19 mouse cellular contexts compared by ENCODE assay signal in genomic region chr4:132051321-132052275, GRCm38 (mm10). TPM values are rescaled to one million over a fixed set of nuclear protein-coding genes. Genes with fewer than 3 reads are reported as not detected.
DNase-seq lines count a peak whose midpoint lies in the region; ATAC-seq lines count a peak whose summit lies in the region.
"Had no signal": no experiment of that assay in that cellular context is flagged by ENCODE, and none has a peak within 500 bp of the region (broad histone marks: within the 10 kb centered on the region; RNA-seq: fewer than 3 reads in every experiment).

No protein-coding gene starts in this region.

- H3K4me1 ChIP-seq in erythroblast, embryonic 14.5 days (ENCODE audit: control insufficient read depth) = peaks cover 87% of the 10 kb centered on the region
- peaks cover 81% of the 10 kb centered on the region for H3K4me1 ChIP-seq in liver, embryonic 13.5 days (replicated peaks)
- H3K4me1 ChIP-seq in neural tube, embryonic 12.5 days = peaks cover 23% of the 10 kb centered on the region

- H3K27ac ChIP-seq in liver, embryonic 13.5 days = peak overlapping the region; percentile 34; the same call in 1 of the 2 replicates
- no peak overlapping the region for H3K27ac ChIP-seq in neural tube, embryonic 12.5 days
- H3K27ac ChIP-seq: embryonic facial prominence, embryonic 12.5 days; limb, embryonic 15.5 days had no signal

- H3K9me3 ChIP-seq in erythroblast, embryonic 14.5 days (ENCODE audit: control insufficient read depth, low read length) = no peaks in the 10 kb centered on the region
- no peaks in the 10 kb centered on the region for H3K9me3 ChIP-seq in liver, embryonic 13.5 days (replicated peaks)
- no peaks in the 10 kb centered on the region for H3K9me3 ChIP-seq in neural tube, embryonic 12.5 days
- H3K9me3 ChIP-seq: embryonic facial prominence, embryonic 12.5 days; limb, embryonic 15.5 days had no signal

- no peak for ATAC-seq in erythroblast, adult 5-6 weeks (replicated peaks; ENCODE audit: low FRiP score, poor library complexity, severe bottlenecking)
- ATAC-seq in liver, embryonic 13.5 days (ENCODE audit: low read depth) = no peak
- ATAC-seq in neural tube, embryonic 12.5 days (ENCODE audit: low FRiP score, low read depth) = no peak
- ATAC-seq: inflammation-experienced regulatory T-cells, adult 6 months; lung, postnatal 0 days had no signal

- peak overlapping the region; percentile 5; the same call in 1 of the 2 replicates for H3K4me2 ChIP-seq in liver, embryonic 13.5 days
- 0 out of 2 replicates have a peak overlapping the region, but pooled peaks have one; percentile 5 for H3K4me2 ChIP-seq in neural tube, embryonic 12.5 days (replicated peaks)
- H3K4me2 ChIP-seq: embryonic facial prominence, embryonic 12.5 days; limb, embryonic 15.5 days had no signal

- H3K9ac ChIP-seq in liver, embryonic 13.5 days = 0 out of 2 replicates have a peak overlapping the region, but pooled peaks have one; percentile 17
- H3K9ac ChIP-seq in neural tube, embryonic 12.5 days = no peak overlapping the region
- H3K9ac ChIP-seq: embryonic facial prominence, embryonic 12.5 days; limb, embryonic 15.5 days had no signal

- DNase-seq in liver, embryonic 13.5 days = no peak
- no peak for DNase-seq in liver
- no peak for DNase-seq in neural tube, embryonic 10.5 days (ENCODE audit: extremely low spot score, low spot score)
- DNase-seq in spleen, postnatal 36 days (ENCODE audit: low spot score in 2 of 2) = no peak
- DNase-seq in B cell, adult 2 months = no peak
- DNase-seq: adrenal gland, adult 2 months; cerebellum, postnatal 25 days; gastrocnemius, postnatal 14 days; heart, postnatal 14 days; kidney, adult 9 months had no signal

- H3K4me3 ChIP-seq in erythroblast, embryonic 14.5 days (replicated peaks) = peak overlapping the region; percentile 20
- no peak overlapping the region for H3K4me3 ChIP-seq in liver, embryonic 13.5 days (replicated peaks)
- no peak overlapping the region for H3K4me3 ChIP-seq in neural tube, embryonic 12.5 days
- H3K4me3 ChIP-seq: embryonic facial prominence, embryonic 12.5 days; limb, embryonic 15.5 days had no signal

- H3K27me3 ChIP-seq in erythroblast, embryonic 14.5 days (ENCODE audit: control insufficient read depth) = peaks cover 9% of the 10 kb centered on the region
- no peaks in the 10 kb centered on the region for H3K27me3 ChIP-seq in liver, embryonic 13.5 days
- no peaks in the 10 kb centered on the region for H3K27me3 ChIP-seq in neural tube, embryonic 12.5 days (replicated peaks)
- H3K27me3 ChIP-seq: embryonic facial prominence, embryonic 12.5 days; limb, embryonic 15.5 days had no signal

- WGBS in liver, embryonic 13.5 days (ENCODE audit: insufficient replicate concordance) = 66% methylated on average over 10 of the region's 10 CpGs
- WGBS in neural tube, embryonic 12.5 days = 53% methylated on average over 10 of the region's 10 CpGs

- peaks cover 85% of the 10 kb centered on the region for H3K36me3 ChIP-seq in erythroblast, embryonic 14.5 days (ENCODE audit: control insufficient read depth)
- H3K36me3 ChIP-seq in liver, embryonic 13.5 days = peaks cover 42% of the 10 kb centered on the region
- H3K36me3 ChIP-seq in neural tube, embryonic 12.5 days = no peaks in the 10 kb centered on the region
- H3K36me3 ChIP-seq: embryonic facial prominence, embryonic 12.5 days; limb, embryonic 15.5 days had no signal

RNA-seq across cellular contexts. Expression of gene Gm10300, which starts 22.9 kb away (rescaled TPM):
- polyA plus RNA-seq in erythroblast, embryonic 14.5 days (2012) = 0.05 and 0.06 TPM in 2 replicates
- total RNA-seq in erythroblast, adult 5-6 weeks (2015; ENCODE audit: low replicate concordance) = 2.7 TPM in 1 of 2 replicates, not detected in the other
- total RNA-seq in erythroblast, adult 5-6 weeks (2017; ENCODE audit: low replicate concordance) = 3.7 and 3.9 TPM in 2 replicates
- polyA plus RNA-seq in liver, embryonic 13.5 days (2015; fragmentation: Nextera tagmentation; extraction: Ambion mirVana) = 0.39 and 0.63 TPM in 2 replicates
- 0.09 TPM in 1 of 2 replicates, not detected in the other for polyA plus RNA-seq in neural tube, embryonic 12.5 days (2016; fragmentation: Nextera tagmentation; extraction: Ambion mirVana)
- total RNA-seq: layer of hippocampus, postnatal 25 days; left cerebral cortex, postnatal 14 days had no signal
- polyA plus RNA-seq: embryonic facial prominence, embryonic 12.5 days; inflammation-experienced regulatory T-cells, adult 6 months had no signal

RNA-seq across cellular contexts. Expression of gene Epb41, which starts 23.5 kb away (rescaled TPM):
- 120 and 121 TPM in 2 replicates for polyA plus RNA-seq in erythroblast, embryonic 14.5 days (2012)
- total RNA-seq in erythroblast, adult 5-6 weeks (2015; ENCODE audit: low replicate concordance) = 1,733 and 1,940 TPM in 2 replicates
- total RNA-seq in erythroblast, adult 5-6 weeks (2017; ENCODE audit: low replicate concordance) = 3,282 and 3,570 TPM in 2 replicates
- 147 and 193 TPM in 2 replicates for polyA plus RNA-seq in liver, embryonic 13.5 days (2015; fragmentation: Nextera tagmentation; extraction: Ambion mirVana)
- 168 and 189 TPM in 2 replicates for polyA plus RNA-seq in neural tube, embryonic 12.5 days (2016; fragmentation: Nextera tagmentation; extraction: Ambion mirVana)
